Mouse (Mus musculus) heart, adult 10 weeks (tissue): ENCODE data around the gene Zdhhc17. TPM values are rescaled to one million over a fixed set of nuclear protein-coding genes. Genes with fewer than 3 reads are reported as not detected.

Experiments used
- polyA plus RNA-seq: library from polyadenylated mRNA; stranded (reverse); fragments of 350-450 nt; fragmentation: Illumina TruSeq; extraction: RNeasy Lipid Tissue Mini Kit (QIAGEN cat#74804); gene quantifications from one replicate; pipeline ENCODE4 v1.2.3, GENCODE M21; 2014; ENCODE audit warnings: low read depth, low replicate concordance

The Zdhhc17 gene
- polyA plus RNA-seq, result 18.8 TPM

GRCm38 (mm10) chr10:111009641-111010479 lies at the start of gene Zdhhc17:
Zdhhc17 (minus strand) TSS chr10:111010140.

GRCm38 (mm10) chr10:110919531-110920343 lies 90.2 kb downstream of the Zdhhc17 start, which contains the start of gene Csrp2:
Csrp2 (plus strand) TSS chr10:110919789.

Other genes with a start within 250 kb of the Zdhhc17 start
- gene Csrp2, start 90.4 kb downstream of the Zdhhc17 start, polyA plus RNA-seq, result 91.6 TPM
- 38.3 TPM for gene Osbpl8, start 154.6 kb upstream of the Zdhhc17 start, polyA plus RNA-seq